Mouse (Mus musculus) embryonic fibroblast, embryonic 13.5 days (primary cell): ENCODE data around the gene Tprkb.
A peak's percentile ranks its signal among the peaks of the same experiment; 100 is the strongest.
"Not testable (repeated sequence)": the region's sequence is repeated elsewhere in the genome, so short reads cannot be mapped to it uniquely, and the experiment has no call there.

Experiments
- CTCF ChIP-seq: IDR thresholded peaks from 2 replicates; pipeline ENCODE4 v1.5.1; 2011; ENCODE audit warnings: mild to moderate bottlenecking, control low read depth, low read length, moderate library complexity, borderline replicate concordance; ENCODE audit not compliant: insufficient read depth
- POLR2A ChIP-seq: IDR thresholded peaks from 2 replicates; pipeline ENCODE4 v1.6.1; 2011; ENCODE audit warnings: low read depth, mild to moderate bottlenecking, control low read depth, low read length, moderate library complexity

DNA sequence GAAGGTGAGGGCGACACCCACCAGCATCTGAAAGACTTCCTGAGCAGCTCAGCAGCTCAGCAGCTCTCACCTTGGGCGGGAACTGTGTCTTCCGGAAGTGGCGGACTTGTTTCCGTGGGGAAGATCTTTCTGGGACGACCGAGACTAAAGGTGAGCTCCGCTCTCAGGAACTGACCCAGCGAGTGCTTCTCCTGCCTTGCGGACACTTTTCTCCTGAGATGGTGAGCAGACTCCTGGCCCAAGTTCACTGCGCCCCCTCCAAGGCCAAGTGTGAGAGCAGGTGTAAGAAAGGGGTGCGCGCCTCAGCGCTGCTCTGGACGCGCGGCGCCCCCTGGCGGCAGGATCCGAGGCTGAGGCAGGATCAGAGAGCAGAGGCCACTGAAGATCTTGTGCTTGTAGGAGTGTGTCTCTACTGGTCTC lies 7.0 kb upstream of the Tprkb start, which contains the start of gene Nat8f4:
- peak; percentile 47 for TF ChIP-seq CTCF
- not testable (repeated sequence) for TF ChIP-seq POLR2A
